Mouse (Mus musculus) megakaryocyte, adult 5-6 weeks (primary cell): ENCODE results near the gene Prkn. TPM values are rescaled to one million over a fixed set of nuclear protein-coding genes. Genes with fewer than 3 reads are reported as not detected.

Experiments used
- ATAC-seq: 2 replicates; pipeline ENCODE4 v1.8.0; 2016; ENCODE audit warnings: mild to moderate bottlenecking, inconsistent platforms; ENCODE audit not compliant: poor library complexity, severe bottlenecking
- total RNA-seq, 2 experiments: library from RNA; stranded (forward) in 1 of 2; stranded (reverse) in 1 of 2; fragments of 153-499, 151-499 nt in 1 of 2; fragments of 221-1000, 200-1000 nt in 1 of 2; gene quantifications; 2 replicates each; pipeline versions ENCODE4 v1.2.3 to v1.2.4; 2015 to 2017

The Prkn gene
- total RNA-seq, 2 experiments from 2014 or later: 0.07 TPM; not detected in 1

DNA sequence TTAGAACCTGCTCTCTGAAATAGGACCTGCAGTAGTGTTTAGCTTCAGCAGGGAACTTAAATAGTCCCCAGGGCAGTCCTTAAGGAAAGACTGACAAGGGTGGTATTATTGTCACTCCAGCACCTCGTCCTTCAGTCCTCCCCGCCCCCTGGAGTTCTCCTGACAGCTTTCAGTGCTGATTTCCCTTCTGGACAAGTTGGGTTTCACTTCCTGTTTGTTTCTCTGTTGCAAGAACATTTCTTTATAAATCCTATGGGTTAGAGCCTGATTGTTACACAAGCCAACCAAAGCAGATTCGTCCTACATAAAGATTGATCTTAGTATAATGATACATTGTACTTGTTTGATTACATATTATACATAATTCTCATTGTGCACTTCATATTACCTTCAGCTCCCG, 142.0 kb downstream of the Prkn start:
- ATAC-seq: peak; percentile 96

DNA sequence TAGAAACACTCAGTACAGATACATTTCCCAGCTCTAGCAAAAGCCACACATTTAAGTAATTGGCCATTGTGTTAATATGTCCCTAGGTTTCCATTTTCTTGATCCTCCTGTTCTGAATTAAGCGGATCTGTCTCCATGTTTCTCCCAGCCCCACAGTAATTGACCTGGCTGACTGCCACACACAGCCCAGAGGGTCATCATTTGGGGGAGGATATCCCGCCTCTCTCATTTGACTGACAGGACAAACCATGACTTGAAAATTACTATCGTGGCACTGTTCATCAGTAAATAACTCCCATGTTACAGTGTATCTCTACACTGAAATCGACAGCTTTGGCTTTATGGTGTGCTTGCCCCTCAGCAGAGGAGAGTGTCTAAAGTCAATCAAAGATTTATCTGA, 146.9 kb downstream of the Prkn start:
- ATAC-seq: no peak

DNA sequence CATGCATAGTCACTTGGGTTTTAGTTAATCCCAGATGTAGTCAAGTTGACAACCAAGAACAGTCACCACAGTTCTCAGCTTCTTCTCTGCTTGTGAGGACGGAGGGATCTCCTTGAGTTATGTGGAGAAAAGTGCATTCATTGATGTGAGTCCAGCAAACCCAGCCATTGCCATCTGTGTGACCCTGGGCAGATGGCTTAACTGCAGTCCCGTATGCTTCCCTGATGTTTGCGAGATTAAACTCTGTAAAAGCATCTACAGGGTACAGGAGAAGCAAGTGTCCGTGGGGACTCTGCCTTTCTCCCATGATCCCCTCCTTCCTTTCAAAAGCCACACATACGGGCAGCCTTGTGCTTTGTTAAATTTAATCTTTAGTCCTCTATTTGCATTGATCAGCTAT, 157.1 kb downstream of the Prkn start:
- no peak for ATAC-seq

DNA sequence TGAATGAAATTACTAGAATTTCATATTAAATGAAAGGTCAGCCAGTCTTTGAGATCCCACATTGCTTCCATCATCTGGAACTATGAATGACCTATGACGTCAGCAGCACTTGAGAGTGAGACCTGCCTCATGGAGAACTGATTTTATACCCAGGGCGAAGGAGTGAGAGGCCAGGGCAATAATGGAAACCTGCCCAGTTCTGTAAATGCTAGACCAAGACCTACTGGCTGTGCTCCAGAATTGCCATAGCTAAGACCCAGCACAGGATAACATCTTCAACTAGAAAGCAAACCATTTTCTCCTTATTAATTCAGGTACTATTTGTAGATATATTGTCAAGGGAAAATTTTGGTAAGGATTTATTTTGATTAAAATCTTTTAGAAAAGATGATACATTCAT, 183.2 kb downstream of the Prkn start:
- no peak for ATAC-seq

DNA sequence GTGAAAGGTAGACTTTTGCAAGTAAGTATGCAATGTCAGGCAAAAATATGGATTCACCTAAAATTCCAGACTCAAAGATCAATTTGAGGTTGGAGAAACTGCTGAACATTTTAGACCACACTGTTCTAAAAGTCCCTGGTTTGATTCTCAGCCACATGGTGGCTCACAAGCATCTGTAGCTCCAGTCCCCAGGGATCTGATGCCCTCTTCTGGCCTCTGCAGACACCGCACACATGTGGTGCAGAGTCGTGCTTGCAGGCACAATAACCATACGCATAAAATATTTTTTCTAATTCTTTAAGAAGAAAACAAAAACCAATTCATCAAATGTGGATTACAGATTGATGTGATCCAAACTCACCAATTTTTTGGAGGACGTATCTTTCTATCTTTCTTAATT, 189.2 kb downstream of the Prkn start:
- ATAC-seq: no peak

DNA sequence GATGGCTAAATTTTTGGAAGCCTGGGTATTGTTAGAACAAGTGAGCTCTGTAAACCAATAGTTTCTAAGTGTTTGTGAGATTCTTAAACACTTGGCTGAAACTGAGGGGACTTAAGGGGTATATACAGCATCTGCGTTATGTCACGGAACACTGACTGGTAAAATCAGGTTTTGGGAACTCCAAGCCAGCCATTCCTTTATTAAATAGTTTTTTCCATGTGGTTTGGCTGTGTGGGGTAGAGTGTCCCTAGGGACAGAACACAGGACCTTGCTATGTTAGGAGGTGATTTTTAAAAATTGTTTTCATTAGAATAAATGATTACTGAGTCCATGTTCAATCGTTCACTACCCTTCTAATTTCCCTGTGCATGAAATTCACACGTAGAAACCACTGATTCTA, 190.8 kb downstream of the Prkn start:
- no peak for ATAC-seq

DNA sequence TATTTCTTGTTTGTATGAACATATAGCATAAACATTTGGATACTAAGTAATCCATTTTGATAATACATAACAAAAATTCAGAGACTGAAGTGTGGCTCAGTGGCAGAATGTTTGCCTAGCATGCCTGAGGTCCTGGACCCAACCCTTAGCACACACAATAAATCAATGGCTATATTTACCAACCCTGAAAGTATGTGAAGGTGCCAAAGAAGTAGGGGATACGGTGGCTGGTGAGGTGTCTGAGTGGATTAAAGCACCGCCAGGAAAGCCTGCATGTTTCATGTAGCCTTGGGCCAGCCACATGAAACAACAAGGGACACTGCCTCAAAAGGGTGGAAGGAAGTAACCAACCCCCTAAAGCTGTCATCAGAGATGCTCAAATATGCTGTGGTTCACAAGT, 192.2 kb downstream of the Prkn start:
- no peak for ATAC-seq

DNA sequence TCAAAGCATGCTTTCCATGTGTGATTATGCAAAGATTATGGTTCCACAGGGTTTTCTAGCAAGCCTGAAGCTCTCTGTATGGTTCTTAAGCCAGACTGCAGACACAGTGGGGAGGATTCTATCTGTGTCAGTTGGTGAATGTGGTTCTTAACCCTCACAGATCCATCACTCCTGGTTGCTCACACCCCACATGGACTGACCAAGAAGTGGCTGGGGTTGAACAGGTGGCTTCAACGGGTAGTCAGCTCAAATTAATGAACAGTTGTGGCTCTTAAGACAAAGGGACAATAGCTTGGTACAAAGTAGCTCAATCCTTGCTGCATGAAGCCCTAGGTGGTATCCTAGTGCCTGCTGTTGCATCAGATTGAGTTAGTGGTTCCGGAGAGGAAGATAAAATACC, 193.4 kb downstream of the Prkn start:
- no peak for ATAC-seq

DNA sequence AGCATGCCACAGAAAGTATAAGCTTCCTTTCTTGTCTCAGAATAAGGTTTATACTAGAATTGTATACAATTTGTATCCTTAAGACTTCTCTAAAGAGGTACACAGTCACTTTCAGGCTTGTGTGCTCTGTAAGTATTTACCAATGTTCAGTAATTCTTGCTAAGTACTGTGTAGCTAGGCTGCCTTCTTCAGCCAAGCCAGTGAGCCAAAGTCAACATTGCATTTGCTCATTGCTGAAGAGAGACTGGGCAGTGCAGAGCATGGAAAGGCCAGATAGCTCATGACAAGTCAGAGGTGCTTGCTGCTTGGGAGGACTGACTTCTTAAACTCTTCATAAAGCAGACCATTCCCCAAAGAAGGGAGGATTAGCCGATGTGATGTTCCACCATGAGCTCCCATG, 198.1 kb downstream of the Prkn start:
- ATAC-seq: no peak

DNA sequence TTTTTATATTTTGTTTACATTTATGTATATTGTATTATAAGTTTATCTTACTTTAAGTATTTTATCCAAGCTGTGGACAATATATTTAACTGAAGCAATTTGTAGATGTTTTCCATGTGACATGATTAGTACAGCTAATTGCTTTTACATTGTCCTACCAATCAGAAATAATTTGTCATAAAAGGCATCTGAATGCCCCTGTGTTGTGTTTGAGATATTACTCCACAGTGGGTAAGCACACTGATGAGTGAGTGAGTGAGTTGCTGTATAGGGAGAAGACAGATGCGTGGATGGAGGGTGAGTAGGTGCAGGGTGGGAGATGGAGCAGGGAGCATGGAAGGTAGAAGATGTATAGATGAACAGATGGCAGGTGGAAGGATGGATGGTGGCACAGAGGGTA, 218.8 kb downstream of the Prkn start:
- no peak for ATAC-seq

DNA sequence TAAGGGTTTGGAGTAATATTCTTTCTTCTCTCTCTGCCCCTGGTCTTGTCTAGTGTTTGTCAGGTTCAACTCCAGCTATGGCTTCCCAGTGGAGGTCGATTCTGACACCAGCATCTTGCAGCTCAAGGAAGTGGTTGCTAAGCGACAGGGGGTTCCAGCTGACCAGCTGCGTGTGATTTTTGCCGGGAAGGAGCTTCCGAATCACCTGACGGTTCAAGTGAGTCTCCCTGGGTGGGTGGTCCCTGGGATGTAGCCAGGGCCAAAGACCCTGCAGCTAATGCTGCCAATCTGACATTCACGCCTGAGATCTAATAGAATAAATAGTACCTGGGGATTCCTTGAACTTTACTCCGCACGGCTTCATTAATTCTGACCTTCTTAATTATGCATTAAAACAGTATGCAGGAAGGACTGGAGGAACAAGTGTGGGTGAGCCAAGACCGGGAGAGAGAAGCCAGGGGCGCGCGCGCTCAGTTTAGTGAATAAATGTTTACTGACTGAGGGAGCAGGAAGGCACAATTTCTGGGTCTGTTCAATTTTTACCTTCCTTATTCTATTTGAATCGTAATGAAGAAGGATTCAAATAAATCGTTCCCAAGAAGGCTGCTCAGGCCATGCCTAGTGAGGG, 227.0 kb downstream of the Prkn start:
- no peak for ATAC-seq

DNA sequence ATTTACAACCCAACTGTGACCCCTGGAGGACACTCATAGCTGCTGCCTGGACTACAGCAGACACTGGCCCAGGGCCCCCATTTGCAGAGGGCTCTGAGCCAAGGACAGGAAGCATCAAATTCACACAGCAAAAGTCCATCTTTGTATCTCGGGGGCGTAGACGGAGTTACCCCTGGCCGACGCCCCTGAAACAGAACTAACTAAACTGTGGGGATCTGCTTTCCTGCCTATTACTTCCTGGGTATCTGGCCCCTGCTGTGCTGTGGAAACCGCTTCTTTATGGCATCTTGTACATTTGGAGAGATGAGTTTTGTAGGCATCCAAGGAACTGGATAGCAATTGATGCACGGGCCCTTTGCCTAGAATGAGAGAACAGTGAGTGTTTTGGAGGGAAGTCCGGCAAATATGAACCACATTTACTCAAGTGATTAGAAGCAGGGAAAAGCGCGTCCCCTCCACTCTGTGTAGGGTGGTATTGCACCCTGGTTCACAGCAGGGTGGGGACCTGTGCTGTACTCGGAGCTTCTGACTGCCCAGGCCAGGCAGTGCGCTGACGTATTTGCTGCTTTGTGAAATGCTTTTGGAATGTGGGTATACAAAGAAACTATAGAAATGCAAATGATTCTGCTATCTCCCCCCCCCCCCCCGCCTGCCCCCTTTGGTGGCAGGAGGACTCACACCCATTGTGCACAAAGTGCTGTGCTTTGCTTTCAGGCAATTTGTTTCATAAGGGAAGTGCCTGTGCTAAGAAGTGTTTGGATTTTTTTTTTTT, 227.7 kb downstream of the Prkn start:
- no peak for ATAC-seq

DNA sequence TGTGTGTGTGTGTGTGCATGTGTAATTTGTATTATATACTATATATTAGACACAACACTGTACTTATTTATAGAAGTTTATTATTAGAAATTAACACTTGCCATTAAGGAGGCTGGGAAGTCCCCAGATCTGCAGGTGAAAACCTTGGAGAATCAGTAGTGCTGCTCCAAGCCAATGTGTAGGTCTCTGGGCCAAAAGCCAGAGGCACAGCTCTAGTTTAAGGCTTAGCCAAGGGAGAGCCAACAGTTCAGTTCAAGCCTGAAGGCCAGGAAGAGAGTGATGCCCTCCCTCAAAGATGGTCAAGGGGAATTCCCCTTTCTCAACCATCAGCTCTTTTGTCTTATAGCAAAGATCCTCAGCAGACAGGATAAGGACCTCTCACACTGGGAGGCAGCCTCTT, 230.8 kb downstream of the Prkn start:
- ATAC-seq: no peak

DNA sequence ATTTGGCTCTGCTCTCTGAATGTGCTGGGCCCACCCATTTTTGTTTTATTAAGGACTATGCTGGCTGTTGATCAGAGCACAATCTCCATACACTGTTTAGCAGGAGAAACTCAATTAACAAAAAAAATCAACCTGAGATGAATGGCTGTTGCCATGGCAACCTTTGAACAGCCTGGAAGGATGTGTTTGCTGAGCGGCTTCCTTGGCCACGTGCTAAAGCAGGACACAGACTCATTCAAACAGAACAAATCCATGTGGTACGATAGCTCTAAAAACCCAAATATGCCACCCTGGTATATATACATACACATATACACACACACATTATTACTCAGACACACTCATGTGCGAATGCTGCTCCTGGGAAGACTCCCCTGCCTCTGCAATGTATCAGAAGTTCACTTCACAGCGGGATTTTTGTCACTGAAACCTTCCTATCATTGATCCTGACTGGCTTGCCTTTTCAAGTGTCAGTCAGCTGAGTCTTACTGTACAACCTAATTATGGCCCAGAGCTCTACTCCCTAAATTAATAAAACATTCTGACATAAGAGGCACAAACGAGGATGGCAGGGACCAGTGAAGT, 236.2 kb downstream of the Prkn start:
- ATAC-seq: no peak

DNA sequence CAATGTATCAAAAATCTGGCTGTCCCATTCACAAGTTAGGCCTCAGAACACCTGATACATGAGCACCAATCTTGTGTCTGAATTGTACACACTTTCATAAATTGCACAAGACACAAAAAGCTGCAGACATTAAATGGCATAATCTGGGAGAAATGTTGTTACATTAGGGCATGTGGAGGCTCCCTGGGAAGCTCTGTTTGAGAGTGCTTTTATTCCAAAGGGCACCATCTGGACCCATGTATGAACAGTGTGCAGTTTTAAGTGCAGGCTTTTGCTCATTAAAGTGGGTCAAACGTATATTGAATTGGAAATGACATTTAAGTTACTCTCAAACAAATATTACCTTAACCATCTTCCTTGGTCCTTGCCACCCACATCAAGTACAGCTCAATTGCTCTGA, 246.3 kb downstream of the Prkn start:
- no peak for ATAC-seq

DNA sequence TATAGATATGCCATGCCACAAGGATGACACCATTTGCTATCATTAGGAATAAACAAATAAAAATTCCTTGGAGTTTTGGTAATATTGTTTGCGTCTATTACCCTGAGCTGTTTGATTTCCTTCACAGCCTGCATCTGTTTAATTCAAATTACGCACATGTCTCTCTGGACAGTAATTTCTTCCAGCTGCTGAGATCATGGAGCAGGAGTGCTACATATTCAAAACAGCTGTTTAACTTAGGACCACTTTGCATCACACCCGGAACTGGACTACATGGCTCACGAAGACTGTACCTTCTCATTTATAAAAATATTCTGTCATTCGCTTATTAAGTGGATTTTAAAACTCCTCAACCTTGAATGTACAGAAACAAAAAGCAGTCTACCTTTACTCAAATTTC, 246.9 kb downstream of the Prkn start:
- ATAC-seq: no peak

DNA sequence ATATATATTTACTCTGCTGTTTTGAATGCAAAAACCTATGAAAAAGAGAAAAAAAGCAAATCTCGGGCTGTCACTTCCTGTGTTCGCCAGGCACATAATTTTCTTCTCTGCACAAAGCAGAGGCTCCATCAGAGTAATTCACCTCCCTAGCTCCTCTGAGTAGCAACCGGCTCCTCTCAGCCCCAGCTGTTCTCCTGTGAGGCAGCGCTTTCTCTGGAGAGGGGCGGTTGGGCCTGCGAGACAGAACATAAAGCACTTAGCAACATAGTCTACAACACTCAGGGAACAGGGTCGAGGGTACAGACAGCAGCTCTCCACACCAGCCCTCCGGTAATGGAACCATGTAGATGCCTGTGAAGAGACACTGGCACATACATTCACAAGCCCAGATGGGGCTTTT, 247.6 kb downstream of the Prkn start:
- ATAC-seq: no peak

DNA sequence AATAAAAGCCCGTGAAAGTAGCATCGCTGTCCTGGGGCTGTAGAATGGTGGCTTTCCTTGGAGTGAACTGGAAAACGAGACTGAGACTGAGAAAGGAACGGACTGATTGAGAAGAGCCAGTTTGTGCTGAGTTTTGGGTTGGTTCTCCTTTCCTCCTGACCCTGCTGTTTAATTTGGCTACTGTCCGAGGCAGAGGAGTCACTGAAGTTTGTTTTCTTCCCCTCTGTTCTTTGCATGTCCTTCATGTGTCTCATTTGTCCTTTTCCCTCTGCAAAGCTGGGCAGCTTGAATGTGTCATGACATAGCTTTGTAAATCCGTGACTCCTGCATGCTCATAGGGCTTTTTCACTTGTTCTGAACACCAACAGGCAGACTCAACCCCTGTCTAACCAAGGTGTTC, 249.2 kb downstream of the Prkn start:
- no peak for ATAC-seq

DNA sequence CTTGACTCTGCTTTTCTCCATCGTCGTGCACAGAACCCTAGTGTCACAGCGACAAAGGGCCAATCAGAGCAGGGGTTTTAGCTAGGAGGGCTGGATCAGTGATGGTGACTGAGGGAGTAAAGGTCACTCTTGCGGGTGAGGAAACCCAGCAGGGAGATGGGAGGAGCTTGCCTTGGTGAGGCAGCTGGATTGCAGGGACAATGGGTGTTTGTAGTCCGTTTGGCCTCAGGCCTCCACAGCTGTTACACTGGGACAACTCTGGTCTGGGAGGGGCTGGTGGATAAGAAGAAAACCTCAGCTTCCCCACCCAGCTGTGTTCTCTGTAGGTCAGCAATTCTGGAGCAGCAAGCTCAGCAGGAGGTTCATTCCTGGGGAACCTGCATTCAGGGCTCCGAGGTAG, 252.7 kb downstream of the Prkn start:
- no peak for ATAC-seq

DNA sequence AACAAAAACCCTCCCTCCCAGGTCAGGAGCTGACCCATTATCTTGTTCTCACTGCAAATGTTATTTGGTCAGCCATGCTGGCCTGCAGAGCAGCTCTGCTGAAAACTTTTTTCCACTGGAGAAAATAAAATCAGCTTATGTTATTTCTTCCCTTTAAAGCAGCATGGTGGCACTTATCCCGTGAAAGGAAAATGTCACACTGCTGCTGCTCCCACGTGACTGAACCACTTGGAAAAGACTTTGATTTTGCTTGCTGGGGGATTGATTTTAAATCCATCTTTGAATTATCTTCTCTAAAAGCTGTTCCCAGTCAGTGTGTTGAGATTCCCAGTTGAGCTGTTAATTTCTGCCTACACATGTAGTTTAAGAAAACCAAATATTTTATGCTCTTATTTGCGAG, 253.1 kb downstream of the Prkn start:
- no peak for ATAC-seq

DNA sequence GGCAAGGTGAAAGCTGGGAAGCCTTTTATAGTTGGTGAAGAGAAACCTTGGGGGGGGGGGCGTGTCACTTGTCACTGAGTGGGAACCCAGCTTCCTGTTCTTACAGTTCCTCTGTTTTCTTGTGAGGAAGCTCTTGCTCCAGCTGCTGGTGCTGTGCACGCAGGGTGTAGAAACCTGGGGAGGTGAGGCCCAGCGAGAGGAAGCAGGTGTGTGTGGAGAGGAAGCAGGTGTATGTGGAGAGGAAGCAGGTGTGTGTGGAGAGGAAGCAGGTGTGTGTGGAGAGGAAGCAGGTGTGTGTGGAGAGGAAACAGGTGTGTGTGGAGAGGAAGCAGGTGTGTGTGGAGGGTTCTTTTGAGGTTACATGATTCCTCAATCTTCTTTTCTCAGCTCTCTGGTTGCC, 266.8 kb downstream of the Prkn start:
- no peak for ATAC-seq

DNA sequence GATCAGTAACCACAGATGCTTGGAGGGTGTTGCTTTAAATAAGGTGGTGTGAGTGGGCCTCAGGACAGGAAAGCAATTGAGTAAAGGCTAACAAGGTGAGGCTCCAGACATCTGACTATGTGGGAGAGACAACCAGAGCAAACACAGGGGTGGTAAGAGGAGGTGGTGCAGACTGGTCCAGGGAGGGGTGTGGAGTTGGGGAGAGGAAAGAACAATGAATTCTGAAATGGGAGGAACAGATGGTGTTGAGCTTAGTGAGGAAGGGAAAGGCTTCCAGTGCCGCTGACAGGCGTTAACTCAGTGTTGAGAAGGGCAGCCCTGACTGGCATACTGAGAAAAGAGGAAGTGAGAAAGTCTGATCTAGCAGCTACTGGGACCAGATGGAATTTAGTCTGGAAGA, 267.7 kb downstream of the Prkn start:
- peak; percentile 30; the same call in 1 of the 2 replicates for ATAC-seq
